Comparison of ENCODE assay signal across 21 mouse cellular contexts in the genomic region with DNA sequence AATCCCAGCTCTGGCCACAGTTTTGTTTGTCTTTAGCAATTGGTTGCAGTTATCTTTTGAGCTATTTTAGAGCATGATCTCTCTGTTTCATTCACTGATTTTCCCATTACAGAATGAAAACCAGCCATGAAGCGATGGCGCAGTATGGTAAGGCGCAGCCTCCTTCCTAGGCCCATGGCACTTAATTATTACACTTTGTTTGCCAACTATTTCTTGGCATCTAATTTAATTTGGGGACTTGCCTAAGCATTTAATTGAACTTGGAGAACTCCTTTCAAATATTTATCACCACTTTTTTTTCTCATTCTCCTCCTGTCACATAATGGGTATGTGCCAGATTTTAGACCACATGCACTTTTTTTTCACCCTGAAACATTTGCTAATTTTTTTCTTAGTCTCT.
"Had no signal": no experiment of that assay in that cellular context is flagged by ENCODE, and none has a peak within 500 bp of the region (broad histone marks: within the 10 kb centered on the region; RNA-seq: fewer than 3 reads in every experiment).

No protein-coding gene starts in this region.

- H3K4me2 ChIP-seq: limb, embryonic 13.5 days; liver, embryonic 12.5 days; liver, embryonic 15.5 days; lung, embryonic 15.5 days; midbrain, embryonic 11.5 days; midbrain, embryonic 15.5 days; neural tube, embryonic 13.5 days had no signal

- DNase-seq: kidney, adult 9 months; kidney, postnatal 14 days; kidney, postnatal 4 days; liver; lung, adult 18-20 months; lung, postnatal 10 days; lung, postnatal 4 days; right cerebral cortex, postnatal 4 days; thymus, adult 2 months; thymus, postnatal 14 days; thymus, postnatal 4 days had no signal

- ATAC-seq: liver, embryonic 12.5 days; midbrain, embryonic 15.5 days had no signal

- H3K36me3 ChIP-seq: limb, embryonic 10.5 days; limb, embryonic 13.5 days; liver, embryonic 12.5 days; liver, embryonic 15.5 days; lung, embryonic 15.5 days; midbrain, embryonic 15.5 days; neural tube, embryonic 13.5 days had no signal

- H3K9me3 ChIP-seq: limb, embryonic 10.5 days; limb, embryonic 13.5 days; liver, embryonic 12.5 days; liver, embryonic 15.5 days; lung, embryonic 15.5 days; midbrain, embryonic 15.5 days; neural tube, embryonic 13.5 days had no signal

- H3K4me1 ChIP-seq: limb, embryonic 10.5 days; limb, embryonic 13.5 days; liver, embryonic 12.5 days; liver, embryonic 15.5 days; lung, embryonic 15.5 days; midbrain, embryonic 15.5 days; neural tube, embryonic 13.5 days had no signal

- H3K9ac ChIP-seq: limb, embryonic 13.5 days; liver, embryonic 12.5 days; liver, embryonic 15.5 days; lung, embryonic 15.5 days; midbrain, embryonic 15.5 days; neural tube, embryonic 13.5 days had no signal

- H3K4me3 ChIP-seq: limb, embryonic 10.5 days; limb, embryonic 13.5 days; liver, embryonic 12.5 days; liver, embryonic 15.5 days; lung, embryonic 15.5 days; midbrain, embryonic 15.5 days; myocyte; neural tube, embryonic 13.5 days had no signal

- H3K27me3 ChIP-seq: limb, embryonic 13.5 days; liver, embryonic 12.5 days; liver, embryonic 15.5 days; lung, embryonic 15.5 days; midbrain, embryonic 15.5 days; neural tube, embryonic 13.5 days had no signal

- H3K27ac ChIP-seq: limb, embryonic 10.5 days; limb, embryonic 13.5 days; liver, embryonic 12.5 days; liver, embryonic 15.5 days; lung, embryonic 15.5 days; midbrain, embryonic 15.5 days; neural tube, embryonic 13.5 days; stomach, postnatal 0 days had no signal
